In the genomic region with DNA sequence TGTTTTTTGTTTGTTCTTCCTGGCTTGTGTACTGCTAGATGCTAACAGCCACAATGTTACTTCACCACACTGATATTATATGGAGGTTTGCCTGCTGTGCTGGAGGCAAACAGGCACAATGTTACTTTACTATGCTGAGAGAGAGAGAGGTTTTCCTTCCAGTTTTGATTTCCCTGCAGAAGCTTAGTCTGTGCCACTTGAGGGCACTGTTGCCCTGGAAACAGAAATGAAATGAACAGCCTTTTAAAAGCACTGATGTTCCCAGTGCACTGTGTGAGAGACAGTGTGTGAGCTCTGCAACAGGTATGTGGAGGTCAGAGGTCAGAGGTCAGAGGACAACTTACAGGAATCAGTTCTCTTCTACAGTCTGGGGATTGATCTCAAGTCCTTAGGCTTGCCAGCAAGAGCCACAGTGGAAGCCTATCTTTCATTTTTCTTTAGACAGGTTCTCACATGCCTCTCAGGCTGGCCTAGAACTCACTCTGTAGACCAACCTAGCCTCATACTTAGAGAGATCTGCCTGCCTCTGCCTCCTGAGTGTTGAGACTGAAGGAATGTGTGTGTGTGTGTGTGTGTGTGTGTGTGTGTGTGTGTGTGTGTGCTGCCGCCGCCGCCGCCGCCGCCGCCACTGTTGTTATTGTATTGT, we compare ENCODE assay signal across 8 mouse cellular contexts. TPM values are rescaled to one million over a fixed set of nuclear protein-coding genes. Genes with fewer than 3 reads are reported as not detected.
DNase-seq lines count a peak whose midpoint lies in the region; ATAC-seq and TF ChIP-seq lines count a peak whose summit lies in the region.

No protein-coding gene starts in this region.

- DNase-seq in 3T3-L1 (ENCODE audit: low read depth, low spot score): peak; percentile 87
- no peak for DNase-seq in ES-E14 (ENCODE audit: low read depth, low spot score)
- peak; percentile 6 for DNase-seq in cerebellum, adult 11-12 months
- DNase-seq in forelimb bud, embryonic 11.5 days (ENCODE audit: low read depth, low spot score): peak; percentile 68
- peak; percentile 51 for DNase-seq in left cerebral cortex, postnatal 4 days
- DNase-seq in thymus, postnatal 0 days (ENCODE audit: low spot score): peak; percentile 78

- no peaks in the 10 kb centered on the region for H3K27me3 ChIP-seq in intestine, embryonic 15.5 days (replicated peaks)
- no peaks in the 10 kb centered on the region for H3K27me3 ChIP-seq in midbrain, embryonic 15.5 days (replicated peaks)

- in situ Hi-C loops in ES-E14 (cut with MboI; ENCODE audit: low sequenced_read_pairs in 2 of 2, unreplicated experiment in 2 of 2): loop anchor here in 1 of 2 experiments (25.0 kb wide), 1 partner anchor 447 kb away; no protein-coding TSS in a partner anchor

- no peak overlapping the region for H3K27ac ChIP-seq in ES-E14 (ENCODE audit: insufficient read depth, low read depth, low read length, poor library complexity, severe bottlenecking)
- no peak overlapping the region for H3K27ac ChIP-seq in intestine, embryonic 15.5 days
- H3K27ac ChIP-seq in midbrain, embryonic 15.5 days: no peak overlapping the region

- no peaks in the 10 kb centered on the region for H3K4me1 ChIP-seq in ES-E14 (ENCODE audit: control insufficient read depth in 2 of 2, insufficient read depth in 2 of 2, low read length in 2 of 2, poor library complexity in 1 of 2)
- H3K4me1 ChIP-seq in intestine, embryonic 15.5 days (replicated peaks): no peaks in the 10 kb centered on the region
- H3K4me1 ChIP-seq in midbrain, embryonic 15.5 days: no peaks in the 10 kb centered on the region

- no peaks in the 10 kb centered on the region for H3K36me3 ChIP-seq in ES-E14 (ENCODE audit: control insufficient read depth, insufficient read depth, low read length, poor library complexity, severe bottlenecking)
- no peaks in the 10 kb centered on the region for H3K36me3 ChIP-seq in intestine, embryonic 15.5 days
- no peaks in the 10 kb centered on the region for H3K36me3 ChIP-seq in midbrain, embryonic 15.5 days (replicated peaks)

- no peak overlapping the region for H3K4me2 ChIP-seq in intestine, embryonic 15.5 days (replicated peaks)
- no peak overlapping the region for H3K4me2 ChIP-seq in midbrain, embryonic 15.5 days

- intact Hi-C loops in left cerebral cortex, postnatal 4 days (cut with DNase I): loop anchor here (5.0 kb wide), 2 partner anchors 112 to 442 kb away; no protein-coding TSS in a partner anchor

- H3K4me3 ChIP-seq in ES-E14 (ENCODE audit: insufficient read depth in 1 of 2, low read depth in 1 of 2, low read length in 2 of 2, poor library complexity in 1 of 2, severe bottlenecking in 1 of 2): no peak overlapping the region
- no peak overlapping the region for H3K4me3 ChIP-seq in intestine, embryonic 15.5 days (replicated peaks)
- H3K4me3 ChIP-seq in midbrain, embryonic 15.5 days: no peak overlapping the region

- no peak overlapping the region for H3K9ac ChIP-seq in ES-E14 (ENCODE audit: insufficient read depth, low read depth, low read length, poor library complexity, severe bottlenecking)
- no peak overlapping the region for H3K9ac ChIP-seq in intestine, embryonic 15.5 days
- no peak overlapping the region for H3K9ac ChIP-seq in midbrain, embryonic 15.5 days

- H3K9me3 ChIP-seq in ES-E14 (ENCODE audit: control insufficient read depth, insufficient read depth, low read depth, low read length): no peaks in the 10 kb centered on the region
- H3K9me3 ChIP-seq in intestine, embryonic 15.5 days: no peaks in the 10 kb centered on the region
- no peaks in the 10 kb centered on the region for H3K9me3 ChIP-seq in midbrain, embryonic 15.5 days

- 100% methylated on average over 3 of the region's 7 CpGs for WGBS in intestine, embryonic 15.5 days
- 100% methylated on average over 5 of the region's 7 CpGs for WGBS in midbrain, embryonic 15.5 days

- peak; percentile 64 for ATAC-seq in intestine, embryonic 15.5 days
- ATAC-seq in midbrain, embryonic 15.5 days (replicated peaks): peak; percentile 89

TF ChIP-seq in ES-E14, 5 proteins besides CTCF, POLR2A, EP300 and RAD21:
- peak; percentile 56; the same call in 1 of the 2 replicates for TF ChIP-seq ZC3H11A (IDR thresholded peaks at IDR 0.05; ENCODE audit: borderline replicate concordance, low read depth, low read length)
- no peak; the same call in 1 of the 2 replicates for TF ChIP-seq CHD2 (IDR thresholded peaks at IDR 0.05; ENCODE audit: low read depth, low read length)

RNA-seq across cellular contexts. Expression of a gene that starts 9.4 kb away (rescaled TPM):
- 6.0 and 10.0 TPM in 2 replicates for total RNA-seq in ES-E14 (2012; rRNA removed)
- polyA plus RNA-seq in intestine, embryonic 15.5 days (2015; fragmentation: Nextera tagmentation; extraction: Ambion mirVana): 7.1 and 8.9 TPM in 2 replicates
- 1 to 10 TPM; 1.6 to 2.2 TPM for total RNA-seq in left cerebral cortex, postnatal 4 days (2021)
- 4.4 and 4.8 TPM in 2 replicates for polyA plus RNA-seq in midbrain, embryonic 15.5 days (2015; fragmentation: Nextera tagmentation; extraction: Ambion mirVana)
- 1.7 TPM in 2 replicates for polyA plus RNA-seq in thymus, postnatal 0 days (2015; fragmentation: Nextera tagmentation; extraction: Ambion mirVana)

RNA-seq across cellular contexts. Expression of a gene that starts 17.1 kb away (rescaled TPM):
- total RNA-seq in ES-E14 (2012; rRNA removed): 5.2 and 8.8 TPM in 2 replicates
- 0.93 and 1.1 TPM in 2 replicates for polyA plus RNA-seq in intestine, embryonic 15.5 days (2015; fragmentation: Nextera tagmentation; extraction: Ambion mirVana)
- 1 to 10 TPM; 6.9 to 7.0 TPM for total RNA-seq in left cerebral cortex, postnatal 4 days (2021)
- 1.4 TPM in 2 replicates for polyA plus RNA-seq in midbrain, embryonic 15.5 days (2015; fragmentation: Nextera tagmentation; extraction: Ambion mirVana)
- 0.57 and 0.75 TPM in 2 replicates for polyA plus RNA-seq in thymus, postnatal 0 days (2015; fragmentation: Nextera tagmentation; extraction: Ambion mirVana)

RNA-seq across cellular contexts. Expression of a gene that starts 57.5 kb away (rescaled TPM):
- total RNA-seq in ES-E14 (2012; rRNA removed): 30.1 and 32.8 TPM in 2 replicates
- 0.10 and 0.25 TPM in 2 replicates for polyA plus RNA-seq in intestine, embryonic 15.5 days (2015; fragmentation: Nextera tagmentation; extraction: Ambion mirVana)
- 1 to 10 TPM in 1 of 2 experiments, under 1 TPM in 1; 0.40 to 1.5 TPM for total RNA-seq in left cerebral cortex, postnatal 4 days (2021)
- polyA plus RNA-seq in midbrain, embryonic 15.5 days (2015; fragmentation: Nextera tagmentation; extraction: Ambion mirVana): 0.56 TPM in 1 of 2 replicates, not detected in the other
- 0.28 and 0.36 TPM in 2 replicates for polyA plus RNA-seq in thymus, postnatal 0 days (2015; fragmentation: Nextera tagmentation; extraction: Ambion mirVana)
